Mouse (Mus musculus) c-Kit-positive CD71-negative TER-119-negative erythroid progenitor cells, embryonic 14.5 days (primary cell): ENCODE measurements around the gene Fcrlb.
"Not testable (repeated sequence)": the region's sequence is repeated elsewhere in the genome, so short reads cannot be mapped to it uniquely, and the experiment has no call there.

Source experiments
- DNase-seq: peaks from one replicate; pipeline ENCODE4 v3.0.0-alpha.2; 2013; ENCODE audit warnings: low read depth

The Fcrlb gene

DNA sequence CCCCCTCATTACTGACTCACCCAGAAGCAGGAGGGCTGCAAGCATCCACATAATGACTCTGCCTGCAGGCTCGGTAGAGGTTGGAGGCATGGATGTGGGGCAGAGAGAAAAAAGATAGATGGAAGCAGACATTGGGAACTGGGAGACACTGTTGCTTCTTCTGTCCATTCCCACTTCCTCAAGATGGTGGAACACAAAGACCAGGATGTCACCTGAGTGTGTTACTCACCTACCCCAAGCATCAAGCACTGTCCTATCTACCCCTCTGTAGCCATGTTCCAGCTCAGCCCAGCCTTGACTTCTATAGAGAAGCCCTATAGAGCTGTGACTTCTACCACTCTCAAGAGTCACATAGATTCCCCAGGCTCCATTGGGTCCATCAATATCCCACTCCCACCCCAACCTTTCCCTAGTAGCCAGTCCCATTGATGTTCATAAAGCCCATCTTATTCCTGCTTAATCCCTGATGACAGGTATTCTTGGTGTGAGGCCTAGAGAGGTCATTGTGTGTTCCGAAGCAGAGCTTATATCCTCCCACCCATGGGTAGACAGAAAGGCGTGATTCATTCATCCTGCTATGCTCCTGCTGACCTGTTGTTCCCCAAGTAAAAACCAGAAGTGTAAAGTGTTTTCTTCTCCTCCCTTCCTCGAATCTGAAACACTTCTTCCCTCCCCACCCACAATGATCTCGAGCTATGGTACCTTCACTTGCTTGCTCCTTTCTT is at the start of gene Fcrlb:
Fcrlb (minus strand) TSS at position 51 of the 725 bp plus-strand sequence.
- DNase-seq: no peak

DNA sequence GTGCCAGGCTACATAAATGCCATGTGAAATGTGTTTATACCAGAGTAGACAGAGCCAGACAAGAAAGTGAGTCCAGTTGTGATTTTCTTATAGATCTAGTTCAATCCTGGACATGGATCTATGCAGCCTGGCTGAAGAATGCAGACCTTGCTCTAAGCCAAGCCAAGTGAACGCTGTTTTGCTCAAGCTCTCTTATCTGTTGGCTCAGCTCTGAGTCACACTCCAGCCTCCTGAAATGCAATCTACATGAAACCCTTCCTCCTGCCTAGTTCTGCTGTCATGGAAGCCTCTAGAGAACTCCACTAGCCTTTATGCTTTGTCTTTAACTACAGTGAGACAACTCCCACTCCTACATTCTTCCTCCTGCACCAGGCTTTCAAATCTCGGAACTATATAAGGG is 49.6 kb upstream of the Fcrlb start:
- no peak for DNase-seq

GRCm38 (mm10) chr1:170961101-170961500 is 48.4 kb upstream of the Fcrlb start:
- no peak for DNase-seq

DNA sequence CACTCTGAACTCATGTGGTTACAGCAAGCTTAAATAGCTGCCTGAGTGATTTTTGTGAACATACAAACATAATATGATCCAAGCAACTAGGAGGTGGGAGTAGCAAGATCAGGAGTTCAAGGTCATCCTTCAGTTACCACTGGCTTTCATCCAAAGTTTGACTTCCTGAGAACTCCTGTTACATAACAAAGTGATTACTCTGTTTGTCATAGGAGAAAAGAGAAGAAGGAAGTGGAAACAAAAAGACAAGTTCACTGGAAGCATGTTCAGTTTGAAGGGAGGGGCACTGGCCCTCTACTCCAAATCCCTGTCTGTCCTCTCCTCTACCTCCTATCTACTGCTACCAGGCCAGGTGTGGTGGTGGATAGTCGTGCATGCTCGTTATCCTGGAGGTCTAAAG is 47.0 kb upstream of the Fcrlb start:
- DNase-seq: no peak

DNA sequence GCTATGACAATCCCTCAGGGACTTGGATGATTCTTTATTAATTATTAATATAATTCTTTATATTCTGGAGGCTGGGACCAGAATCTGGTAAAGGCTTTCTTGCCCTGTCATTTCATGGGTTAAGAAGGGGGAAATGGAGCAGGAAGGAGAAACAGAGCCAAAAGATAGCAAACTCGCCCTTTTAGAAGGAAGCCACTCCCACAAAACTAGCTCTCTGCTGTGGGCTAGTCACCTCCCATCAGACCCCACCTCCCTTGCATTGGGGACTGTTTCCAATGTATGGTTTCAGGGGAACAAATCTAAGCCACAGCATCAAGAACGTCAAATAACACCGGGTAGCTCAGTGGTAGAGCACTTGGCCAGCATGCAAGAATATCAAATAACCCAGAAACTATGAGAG is 45.5 kb upstream of the Fcrlb start:
- no peak for DNase-seq

DNA sequence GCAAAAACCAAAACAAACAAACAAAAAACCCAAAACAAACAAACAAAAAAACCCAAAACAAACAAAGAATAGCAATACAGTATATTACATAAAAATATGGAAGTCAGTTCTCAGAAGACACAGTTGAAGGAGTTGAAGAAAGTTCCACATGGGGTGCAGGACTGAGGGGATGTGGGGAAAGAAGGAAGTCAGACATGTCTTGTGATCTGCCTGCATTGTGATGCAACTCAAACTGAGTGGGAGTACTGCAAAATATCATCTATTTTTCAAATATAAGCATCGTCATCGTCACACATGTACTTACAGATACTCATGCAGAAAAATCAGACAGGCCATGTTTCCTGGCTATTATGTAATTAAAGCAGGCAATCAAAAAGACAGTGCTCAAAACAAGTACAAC is 40.5 kb upstream of the Fcrlb start:
- no peak for DNase-seq

DNA sequence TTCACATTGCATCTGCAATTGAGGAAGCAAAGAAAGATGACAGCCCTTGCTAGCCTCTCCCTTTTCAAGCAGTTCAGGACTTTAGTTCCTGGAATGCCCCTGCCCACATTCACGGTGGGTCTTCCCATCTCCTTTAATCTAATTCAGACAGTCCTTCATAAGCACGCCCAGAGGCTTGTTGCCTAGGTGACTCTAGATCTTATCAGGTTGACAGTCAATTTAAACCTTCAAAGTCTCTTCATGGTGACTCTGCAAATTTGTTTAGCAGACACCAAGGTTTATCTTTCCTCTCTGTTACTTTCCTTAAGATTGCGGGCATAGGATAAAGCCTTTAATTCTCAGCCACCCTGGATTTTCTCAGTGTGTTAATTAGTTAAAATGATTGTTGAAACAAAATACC is 38.0 kb upstream of the Fcrlb start:
- DNase-seq: no peak

DNA sequence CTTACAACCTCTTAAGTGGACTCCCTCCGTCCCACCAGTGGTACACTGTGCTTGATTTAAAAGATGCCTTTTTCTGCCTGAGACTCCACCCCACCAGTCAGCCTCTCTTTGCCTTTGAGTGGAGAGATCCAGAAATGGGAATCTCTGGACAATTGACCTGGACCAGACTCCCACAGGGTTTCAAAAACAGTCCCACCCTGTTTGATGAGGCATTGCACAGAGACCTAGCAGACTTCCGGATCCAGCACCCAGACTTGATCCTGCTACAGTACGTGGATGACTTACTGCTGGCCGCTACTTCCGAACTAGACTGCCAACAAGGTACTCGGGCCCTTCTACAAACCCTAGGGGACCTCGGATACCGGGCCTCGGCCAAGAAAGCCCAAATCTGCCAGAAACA is 32.2 kb upstream of the Fcrlb start:
- DNase-seq: not testable (repeated sequence)

GRCm38 (mm10) chr1:170944151-170944550 is 31.4 kb upstream of the Fcrlb start:
- DNase-seq: not testable (repeated sequence)

GRCm38 (mm10) chr1:170939255-170939654 is 26.5 kb upstream of the Fcrlb start:
- no peak for DNase-seq

DNA sequence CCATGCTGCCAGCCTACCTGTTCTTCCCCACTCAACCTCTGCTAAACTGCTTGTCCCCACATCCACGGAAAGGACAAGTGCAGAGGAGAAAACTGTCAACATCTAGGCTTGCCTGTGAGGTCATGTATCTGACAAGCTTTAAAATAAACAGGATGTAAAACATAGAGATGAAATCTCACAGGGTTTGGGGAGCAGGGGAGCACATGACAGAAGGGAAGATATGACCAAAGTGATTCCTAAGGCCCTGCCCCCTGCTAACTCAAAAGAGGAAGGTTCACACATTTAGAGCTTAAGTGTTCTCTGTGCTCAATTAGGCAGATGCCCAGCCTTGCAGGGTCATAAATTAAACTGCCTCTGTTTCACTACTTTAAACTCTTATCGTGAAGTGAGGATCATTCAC is 21.6 kb upstream of the Fcrlb start:
- DNase-seq: no peak

- no peak for DNase-seq
Observed at GRCm38 (mm10) chr1:170933940-170934339, 21.2 kb upstream of the Fcrlb start.

DNA sequence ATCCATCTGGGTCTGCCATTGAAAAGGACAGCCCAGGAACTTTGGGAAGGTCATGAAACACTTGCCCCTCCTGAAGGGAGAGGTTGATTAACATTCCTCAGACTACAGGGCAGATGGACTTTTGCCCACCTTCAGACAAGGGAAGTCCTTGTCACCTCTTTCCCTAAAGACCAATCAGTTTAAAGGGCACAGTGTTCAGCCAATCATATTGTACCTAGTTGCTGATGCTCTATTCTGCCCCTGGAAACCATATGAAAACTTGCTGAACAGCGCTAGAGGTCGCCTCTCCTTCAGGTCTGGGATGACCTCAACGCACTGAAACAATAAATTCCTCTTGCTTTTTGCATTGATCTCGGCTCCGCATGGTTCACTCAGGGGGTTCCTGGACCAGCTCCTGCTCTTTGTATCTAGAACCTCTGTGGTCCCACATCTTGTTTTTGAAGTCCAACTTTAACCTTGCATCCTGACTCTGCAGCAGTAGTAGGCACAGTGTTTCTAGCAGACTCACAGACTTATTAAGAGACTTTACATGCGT is 20.7 kb upstream of the Fcrlb start:
- DNase-seq: no peak

GRCm38 (mm10) chr1:170932043-170932442 is 19.3 kb upstream of the Fcrlb start:
- no peak for DNase-seq

- no peak for DNase-seq
Observed at GRCm38 (mm10) chr1:170929245-170929644, 16.5 kb upstream of the Fcrlb start.

DNA sequence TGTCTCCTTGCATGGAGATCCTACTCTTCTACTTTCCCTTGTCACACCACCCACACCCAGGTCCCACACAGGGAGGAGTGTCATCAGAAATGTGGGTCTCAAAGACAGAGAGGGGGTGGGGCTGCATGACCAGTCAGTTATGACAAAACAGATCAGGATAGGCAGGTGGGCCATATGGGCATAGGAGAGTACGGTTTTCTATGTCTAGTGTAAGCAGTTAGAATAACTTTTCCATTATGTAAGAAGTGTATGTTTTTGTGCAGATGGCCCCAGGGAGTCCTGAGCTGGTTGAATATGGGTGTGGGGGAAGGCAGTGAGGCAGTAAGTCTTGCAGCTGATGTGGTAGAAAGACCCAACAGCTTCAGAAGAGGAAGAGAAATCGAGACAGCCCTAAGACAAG is 15.7 kb upstream of the Fcrlb start:
- no peak for DNase-seq

- DNase-seq: no peak
Observed at GRCm38 (mm10) chr1:170927378-170927777, 14.6 kb upstream of the Fcrlb start, which contains the start of gene Fcrla. TSS of gene Fcrla (minus strand) at chr1:170927583.

DNA sequence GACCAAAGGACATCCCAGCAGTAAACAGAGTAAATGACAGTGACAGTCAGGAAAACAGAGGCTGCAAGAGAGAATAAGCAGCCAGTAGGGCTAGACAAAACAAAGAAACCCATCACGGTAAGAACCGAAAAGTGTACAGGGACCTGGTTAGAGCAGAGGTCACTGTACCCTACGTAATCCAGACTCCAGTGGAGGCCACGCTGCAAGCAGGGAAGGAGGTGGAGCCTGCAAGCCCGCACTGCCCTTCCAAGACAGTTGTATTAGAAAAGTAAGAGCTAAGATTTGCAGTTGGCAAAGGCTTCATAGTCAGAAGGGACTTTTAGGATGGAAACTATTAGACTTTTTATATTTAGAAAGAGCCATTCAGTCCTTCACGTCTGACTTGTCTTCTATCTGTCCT is 14.2 kb upstream of the Fcrlb start:
- DNase-seq: no peak

DNA sequence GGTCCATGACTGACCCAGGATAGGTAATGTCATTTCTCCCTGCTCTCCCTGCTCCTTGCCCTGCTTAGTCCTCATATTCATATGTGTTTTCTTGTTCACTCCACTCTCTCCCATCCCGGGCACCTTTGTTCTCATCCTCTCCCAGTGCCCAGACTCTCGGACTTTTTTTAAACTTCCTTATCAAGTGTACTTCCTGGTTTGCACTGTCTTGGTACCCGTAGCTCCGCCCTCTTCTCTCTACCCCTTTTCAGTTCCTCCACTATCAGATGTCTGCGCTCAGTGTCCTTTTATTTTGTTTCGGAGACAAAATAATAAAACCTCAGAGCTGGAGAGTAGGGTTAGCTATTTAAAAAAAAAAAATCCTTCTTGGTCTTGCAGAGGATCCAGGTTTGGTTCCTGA is 11.7 kb upstream of the Fcrlb start:
- no peak for DNase-seq

GRCm38 (mm10) chr1:170919308-170919707 is 6.6 kb upstream of the Fcrlb start:
- DNase-seq: no peak

DNA sequence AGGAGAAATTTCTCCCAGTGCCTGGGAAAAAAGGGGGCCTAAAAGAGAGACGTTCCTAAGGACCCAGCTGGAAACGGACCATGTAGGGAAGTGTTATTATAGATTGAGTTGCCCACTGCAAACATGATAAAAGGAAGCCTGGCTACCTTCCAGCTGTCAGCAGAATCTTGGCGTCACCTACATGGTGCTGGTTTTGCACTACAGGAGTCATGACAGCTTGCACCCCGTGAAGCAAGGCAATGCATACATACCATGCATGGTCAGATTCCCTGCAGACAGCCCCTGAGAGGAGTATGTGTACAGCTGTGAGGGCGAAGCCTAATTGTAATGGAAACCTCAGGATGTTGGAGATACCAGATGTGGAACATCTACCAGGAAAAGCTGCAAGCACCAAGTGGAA is 2.9 kb upstream of the Fcrlb start:
- DNase-seq: no peak

DNA sequence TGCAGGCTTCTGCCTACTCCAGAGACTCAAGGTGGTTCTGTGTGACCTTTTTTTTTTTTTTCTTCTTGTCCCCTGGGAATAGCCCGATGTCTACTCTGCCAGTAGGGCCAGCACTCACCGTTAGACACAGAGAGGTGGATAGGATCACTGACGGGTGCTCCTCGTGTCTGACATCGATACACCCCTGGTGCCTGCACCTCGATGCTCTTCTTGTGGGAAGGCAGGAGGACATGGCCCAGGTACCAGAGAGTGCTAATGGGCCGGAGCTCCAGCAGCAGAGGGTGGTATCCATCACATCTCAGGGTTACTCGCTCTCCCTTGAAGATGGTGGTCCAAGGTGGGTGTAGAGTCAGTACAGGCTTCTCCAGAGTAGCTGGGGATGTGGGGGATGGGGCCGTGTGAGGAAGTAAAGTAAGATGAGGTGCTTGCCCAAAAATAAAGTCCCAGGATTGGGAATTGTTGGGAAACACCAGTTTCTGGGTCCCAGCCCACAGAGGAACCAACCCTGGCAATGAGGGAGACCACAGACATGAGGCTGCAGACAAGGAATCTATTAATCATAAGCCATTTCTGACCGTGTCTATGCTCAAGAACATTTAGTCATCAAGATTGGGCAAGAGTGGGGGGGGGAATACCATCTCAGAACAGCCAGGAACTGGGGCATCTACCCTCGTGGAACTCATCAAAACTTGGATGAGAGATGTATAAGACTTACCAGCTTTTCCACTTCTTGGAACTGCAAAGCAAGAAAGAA is 657 bp downstream of the Fcrlb start:
- no peak for DNase-seq

GRCm38 (mm10) chr1:170908341-170908740 is 4.4 kb downstream of the Fcrlb start:
- no peak for DNase-seq
